8 mouse cellular contexts compared by ENCODE assay signal in the genomic region with DNA sequence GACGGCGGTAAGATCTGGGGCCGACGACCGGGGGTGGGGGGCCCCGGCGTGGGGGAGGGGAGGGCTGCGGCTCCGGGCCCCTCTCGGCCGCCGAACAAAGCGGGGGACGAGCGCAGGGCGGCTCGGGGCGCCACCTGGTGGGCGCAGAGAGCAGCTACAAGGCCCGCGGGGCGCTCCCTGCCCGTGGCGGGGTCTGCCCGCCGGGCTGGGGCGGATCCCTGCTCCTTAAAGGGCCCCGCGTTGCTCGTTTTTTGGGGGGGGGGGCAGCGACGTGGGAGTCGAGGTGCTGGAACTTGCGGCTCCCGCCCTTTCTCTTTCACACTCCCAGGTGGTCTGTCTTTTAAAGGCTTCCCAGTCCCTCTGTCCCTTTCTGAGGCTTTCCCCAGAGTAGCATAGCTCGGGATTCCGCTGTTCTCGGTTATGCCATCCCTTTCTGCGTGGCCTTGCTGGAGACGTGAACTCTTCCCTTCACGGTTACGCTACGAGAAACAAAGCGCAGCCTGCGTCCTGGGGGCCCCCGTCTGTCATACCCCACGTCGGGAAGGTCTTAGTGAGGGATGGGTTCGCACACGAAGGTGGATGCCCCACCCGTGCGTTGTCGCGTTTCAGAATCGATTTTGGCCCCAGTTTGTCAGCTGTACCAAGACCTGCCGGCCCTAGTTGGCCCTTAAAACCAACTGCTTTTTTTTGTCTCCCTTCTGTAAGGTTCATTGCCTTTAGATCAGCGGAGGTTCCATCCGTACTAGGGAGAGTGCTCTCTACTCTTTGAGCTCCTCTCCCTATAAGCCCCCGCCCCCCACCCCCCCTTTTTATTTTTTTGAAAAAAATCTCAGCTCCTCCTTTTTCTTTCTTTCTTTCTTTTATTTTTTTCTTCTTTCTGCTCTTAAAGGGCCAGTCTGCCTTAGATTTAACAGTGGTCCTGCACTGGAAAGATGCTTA. TPM values are rescaled to one million over a fixed set of nuclear protein-coding genes. Genes with fewer than 3 reads are reported as not detected.
A peak's percentile ranks its signal among the peaks of the same experiment; 100 is the strongest.
DNase-seq lines count a peak whose midpoint lies in the region; ATAC-seq and TF ChIP-seq lines count a peak whose summit lies in the region.

No protein-coding gene starts in this region.

- H3K4me3 ChIP-seq in intestine, embryonic 16.5 days (ENCODE audit: low read length): peak overlapping the region; percentile 86
- peak overlapping the region; percentile 81 for H3K4me3 ChIP-seq in midbrain, embryonic 16.5 days (ENCODE audit: low read depth, low read length)
- H3K4me3 ChIP-seq in spleen, adult 2 months (ENCODE audit: extremely low read depth, insufficient read depth, insufficient read length): peak overlapping the region; percentile 63

- peaks cover 56% of the 10 kb centered on the region for H3K4me1 ChIP-seq in intestine, embryonic 16.5 days (ENCODE audit: control insufficient read depth, insufficient read depth, low read length)
- peaks cover 53% of the 10 kb centered on the region for H3K4me1 ChIP-seq in midbrain, embryonic 16.5 days (ENCODE audit: control insufficient read depth, insufficient read depth, low read length)
- H3K4me1 ChIP-seq in spleen, adult 2 months (ENCODE audit: control insufficient read depth, insufficient read depth, insufficient read length): peaks cover 2% of the 10 kb centered on the region

- ATAC-seq in granulocyte monocyte progenitor cell, adult 5-6 weeks (replicated peaks; ENCODE audit: poor library complexity, severe bottlenecking): peak; percentile 76
- peak; percentile 72 for ATAC-seq in intestine, embryonic 16.5 days
- peak; percentile 72 for ATAC-seq in midbrain, embryonic 16.5 days

- H3K27ac ChIP-seq in intestine, embryonic 16.5 days (ENCODE audit: low read length): peak overlapping the region; percentile 91
- H3K27ac ChIP-seq in midbrain, embryonic 16.5 days (ENCODE audit: low read length): peak overlapping the region; percentile 100
- H3K27ac ChIP-seq in spleen, adult 2 months (ENCODE audit: insufficient read depth, low read length): no peak overlapping the region

- TF ChIP-seq CTCF in spleen, adult 2 months (IDR thresholded peaks at IDR 0.05; ENCODE audit: extremely low read depth, insufficient read depth, insufficient read length, insufficient replicate concordance): peak; percentile 87

- peak overlapping the region; percentile 88 for H3K4me2 ChIP-seq in intestine, embryonic 16.5 days (ENCODE audit: low read depth, low read length)
- peak overlapping the region; percentile 56 for H3K4me2 ChIP-seq in midbrain, embryonic 16.5 days (ENCODE audit: low read length)

- DNase-seq in left cerebral cortex, adult 18-20 months (ENCODE audit: low spot score in 2 of 2): peak; percentile 78 to 82
- DNase-seq in left cerebral cortex, adult 11 months (ENCODE audit: low spot score): no peak
- peak; percentile 85 for DNase-seq in embryo, embryonic 9.5 days (ENCODE audit: extremely low spot score)
- DNase-seq in liver: peak; percentile 78
- DNase-seq in spleen, adult 2 months (ENCODE audit: low read depth in 1 of 2, low spot score in 2 of 2): peak; percentile 27 to 62

- peak overlapping the region; percentile 95 for H3K9ac ChIP-seq in intestine, embryonic 16.5 days (ENCODE audit: low read depth, low read length)
- peak overlapping the region; percentile 91 for H3K9ac ChIP-seq in midbrain, embryonic 16.5 days (ENCODE audit: low read depth, low read length)

- TF ChIP-seq POLR2A in spleen, adult 2 months (IDR thresholded peaks at IDR 0.05; ENCODE audit: low read depth, low read length): no peak

- WGBS in intestine, embryonic 16.5 days: under 1% methylated on average over 46 of the region's 59 CpGs
- WGBS in midbrain, embryonic 16.5 days: under 1% methylated on average over 49 of the region's 59 CpGs
- 2% methylated on average over 55 of the region's 59 CpGs for WGBS in spleen, adult 2 months

- H3K9me3 ChIP-seq in intestine, embryonic 16.5 days (ENCODE audit: control insufficient read depth, low read length): no peaks in the 10 kb centered on the region
- no peaks in the 10 kb centered on the region for H3K9me3 ChIP-seq in midbrain, embryonic 16.5 days (replicated peaks; ENCODE audit: control insufficient read depth, low read length, poor library complexity, severe bottlenecking)

- peaks cover 10% of the 10 kb centered on the region for H3K36me3 ChIP-seq in intestine, embryonic 16.5 days (ENCODE audit: control insufficient read depth, insufficient read depth, low read length)
- H3K36me3 ChIP-seq in midbrain, embryonic 16.5 days (ENCODE audit: control insufficient read depth, insufficient read depth, low read length): no peaks in the 10 kb centered on the region; the same call in 1 of the 2 replicates
- H3K36me3 ChIP-seq in spleen, adult 2 months (ENCODE audit: control insufficient read depth, insufficient read depth, low read length): no peaks in the 10 kb centered on the region; the same call in 1 of the 2 replicates

- no peaks in the 10 kb centered on the region for H3K27me3 ChIP-seq in intestine, embryonic 16.5 days (replicated peaks; ENCODE audit: control insufficient read depth, insufficient read depth, low read length)
- no peaks in the 10 kb centered on the region for H3K27me3 ChIP-seq in midbrain, embryonic 16.5 days (ENCODE audit: control insufficient read depth, insufficient read depth, low read depth, low read length)
- H3K27me3 ChIP-seq in spleen, adult 2 months (ENCODE audit: control insufficient read depth, insufficient read depth, low read length): peaks cover 11% of the 10 kb centered on the region

RNA-seq across cellular contexts. Expression of a gene that starts 0.8 kb away (rescaled TPM):
- total RNA-seq in left cerebral cortex, adult 18-20 months (2021): 10 to 100 TPM; 29.5 to 31.1 TPM
- total RNA-seq in granulocyte monocyte progenitor cell, adult 5-6 weeks (2014; fragmentation: Nextera tagmentation): 1.5 and 3.1 TPM in 2 replicates
- total RNA-seq in granulocyte monocyte progenitor cell, adult 5-6 weeks (2017): 1.2 and 1.6 TPM in 2 replicates
- polyA plus RNA-seq in intestine, embryonic 16.5 days (2015; fragmentation: Nextera tagmentation; extraction: Ambion mirVana): 3.1 and 3.2 TPM in 2 replicates
- polyA plus RNA-seq in midbrain, embryonic 16.5 days (2015; fragmentation: Nextera tagmentation; extraction: Ambion mirVana): 11.0 and 12.0 TPM in 2 replicates
- polyA plus RNA-seq in spleen, adult 2 months (2012; rRNA removed): 10.1 and 12.3 TPM in 2 replicates

RNA-seq across cellular contexts. Expression of a gene that starts 35.4 kb away (rescaled TPM):
- 10 to 100 TPM; 29.1 to 30.8 TPM for total RNA-seq in left cerebral cortex, adult 18-20 months (2021)
- total RNA-seq in granulocyte monocyte progenitor cell, adult 5-6 weeks (2014; fragmentation: Nextera tagmentation): 19.2 and 19.8 TPM in 2 replicates
- 4.7 and 4.9 TPM in 2 replicates for total RNA-seq in granulocyte monocyte progenitor cell, adult 5-6 weeks (2017)
- 17.4 and 18.2 TPM in 2 replicates for polyA plus RNA-seq in intestine, embryonic 16.5 days (2015; fragmentation: Nextera tagmentation; extraction: Ambion mirVana)
- polyA plus RNA-seq in midbrain, embryonic 16.5 days (2015; fragmentation: Nextera tagmentation; extraction: Ambion mirVana): 30.7 and 32.3 TPM in 2 replicates
- 10.3 and 12.2 TPM in 2 replicates for polyA plus RNA-seq in spleen, adult 2 months (2012; rRNA removed)
